21 mouse cellular contexts compared by ENCODE assay signal in the genomic region with DNA sequence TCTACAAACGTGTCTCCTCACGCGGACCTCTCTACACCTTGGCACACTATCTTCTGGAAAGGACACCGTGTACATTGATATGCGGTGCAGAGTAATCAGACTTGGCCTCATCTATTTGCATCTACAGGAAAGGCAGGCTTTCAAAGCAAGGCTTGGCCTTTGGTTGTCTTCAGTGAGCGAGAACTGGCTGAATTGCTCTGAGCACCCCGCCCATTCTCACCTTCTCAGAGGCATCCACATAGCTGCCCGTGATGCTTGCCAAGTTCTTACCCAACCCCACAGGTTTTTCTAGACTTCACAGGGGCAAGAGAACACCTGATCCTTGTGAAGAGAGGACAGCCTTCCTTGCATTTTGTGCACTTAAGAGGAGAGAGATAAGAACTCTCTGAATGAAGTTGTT. TPM values are rescaled to one million over a fixed set of nuclear protein-coding genes. Genes with fewer than 3 reads are reported as not detected.
A peak's percentile ranks its signal among the peaks of the same experiment; 100 is the strongest.
DNase-seq lines count a peak whose midpoint lies in the region; ATAC-seq and TF ChIP-seq lines count a peak whose summit lies in the region.
"Had no signal": no experiment of that assay in that cellular context is flagged by ENCODE, and none has a peak within 500 bp of the region (broad histone marks: within the 10 kb centered on the region; RNA-seq: fewer than 3 reads in every experiment).

No protein-coding gene starts in this region.

- peak; percentile 68 for TF ChIP-seq EP300 in stomach, postnatal 0 days (optimal IDR thresholded peaks at IDR 0.05)

- H3K4me3 ChIP-seq in lung, embryonic 16.5 days (ENCODE audit: low read length): no peak overlapping the region
- H3K4me3 ChIP-seq in stomach, postnatal 0 days (ENCODE audit: low read depth, low read length): no peak overlapping the region
- H3K4me3 ChIP-seq: forebrain, embryonic 12.5 days; heart, adult 2 months; heart, embryonic 15.5 days; hindbrain, embryonic 10.5 days had no signal

- no peaks in the 10 kb centered on the region for H3K27me3 ChIP-seq in lung, embryonic 16.5 days (ENCODE audit: control insufficient read depth, insufficient read depth, low read depth, low read length)
- no peaks in the 10 kb centered on the region for H3K27me3 ChIP-seq in stomach, postnatal 0 days (ENCODE audit: control insufficient read depth, insufficient read depth, low read length)
- H3K27me3 ChIP-seq: forebrain, embryonic 12.5 days; heart, embryonic 15.5 days had no signal

- 74% methylated on average over 8 of the region's 8 CpGs for WGBS in lung, embryonic 16.5 days
- 64% methylated on average over 8 of the region's 8 CpGs for WGBS in stomach, postnatal 0 days

- ATAC-seq in lung, embryonic 16.5 days (ENCODE audit: low read depth): 0 out of 2 replicates have a peak, but pooled peaks have one; percentile 18
- peak; percentile 61; the same call in 1 of the 2 replicates for ATAC-seq in stomach, postnatal 0 days (ENCODE audit: low FRiP score, low TSS enrichment)
- ATAC-seq: forebrain, embryonic 16.5 days had no signal

- no peak overlapping the region for H3K9ac ChIP-seq in lung, embryonic 16.5 days (ENCODE audit: low read length)
- no peak overlapping the region for H3K9ac ChIP-seq in stomach, postnatal 0 days (ENCODE audit: low read length)
- H3K9ac ChIP-seq: forebrain, embryonic 12.5 days; heart, embryonic 15.5 days; hindbrain, embryonic 14.5 days had no signal

- no peak overlapping the region for H3K4me2 ChIP-seq in lung, embryonic 16.5 days (ENCODE audit: low read depth, low read length)
- no peak overlapping the region for H3K4me2 ChIP-seq in stomach, postnatal 0 days (replicated peaks; ENCODE audit: low read depth)
- H3K4me2 ChIP-seq: forebrain, embryonic 12.5 days; heart, embryonic 11.5 days; heart, embryonic 15.5 days; hindbrain, embryonic 14.5 days had no signal

- H3K4me1 ChIP-seq in lung, embryonic 16.5 days (replicated peaks; ENCODE audit: control insufficient read depth, insufficient read depth, low read length): peaks cover 17% of the 10 kb centered on the region
- H3K4me1 ChIP-seq in stomach, postnatal 0 days (replicated peaks; ENCODE audit: control insufficient read depth, insufficient read depth): no peaks in the 10 kb centered on the region
- H3K4me1 ChIP-seq: forebrain, embryonic 12.5 days had no signal

- H3K27ac ChIP-seq in lung, embryonic 16.5 days (ENCODE audit: low read length): no peak overlapping the region
- H3K27ac ChIP-seq in stomach, postnatal 0 days (replicated peaks): peak overlapping the region; percentile 19
- H3K27ac ChIP-seq: forebrain, embryonic 12.5 days; heart, adult 2 months; heart, embryonic 15.5 days; hindbrain, embryonic 10.5 days; hindbrain, embryonic 14.5 days had no signal

- DNase-seq in lung, postnatal 4 days: no peak
- DNase-seq in ZHBTc4 (ENCODE audit: low read depth, low spot score): peak; percentile 9
- DNase-seq in fat pad, adult 2 months (ENCODE audit: extremely low read depth, low read depth, low spot score): peak; percentile 98
- DNase-seq in stomach, postnatal 0 days (ENCODE audit: low spot score): peak; percentile 45
- no peak for DNase-seq in cerebellum, postnatal 25 days
- no peak for DNase-seq in natural killer cell, adult 2 months (ENCODE audit: low spot score in 2 of 2)
- DNase-seq: adrenal gland, postnatal 10 days; cerebellum, adult 11-12 months; cerebellum, adult 9-10 months; cerebellum, postnatal 36 days; gastrocnemius, postnatal 10 days; heart, adult 2 months had no signal

- H3K36me3 ChIP-seq in lung, embryonic 16.5 days (ENCODE audit: control insufficient read depth, insufficient read depth, low read length): no peaks in the 10 kb centered on the region
- no peaks in the 10 kb centered on the region for H3K36me3 ChIP-seq in stomach, postnatal 0 days (ENCODE audit: control insufficient read depth, insufficient read depth, low read length)
- H3K36me3 ChIP-seq: forebrain, embryonic 12.5 days; G1E; heart, embryonic 15.5 days; hindbrain, embryonic 10.5 days had no signal

- no peak for TF ChIP-seq CTCF in stomach, postnatal 0 days (IDR thresholded peaks at IDR 0.05; ENCODE audit: low read depth)

- no peaks in the 10 kb centered on the region for H3K9me3 ChIP-seq in lung, embryonic 16.5 days (ENCODE audit: control insufficient read depth, low read length)
- H3K9me3 ChIP-seq in stomach, postnatal 0 days (ENCODE audit: control insufficient read depth, low read length): no peaks in the 10 kb centered on the region
- H3K9me3 ChIP-seq: forebrain, embryonic 12.5 days; G1E; heart, embryonic 15.5 days; hindbrain, embryonic 10.5 days had no signal

RNA-seq across cellular contexts. Expression of a gene that starts 3.2 kb away (rescaled TPM):
- polyA plus RNA-seq in lung, embryonic 16.5 days (2015; fragmentation: Nextera tagmentation; extraction: Ambion mirVana): 0.19 TPM in 1 of 2 replicates, not detected in the other
- 32.6 and 47.0 TPM in 2 replicates for polyA plus RNA-seq in stomach, postnatal 0 days (2015; fragmentation: Nextera tagmentation; extraction: Ambion mirVana)
- polyA plus RNA-seq: forebrain, embryonic 12.5 days; forebrain, embryonic 16.5 days; frontal cortex, adult 2 months; G1E; heart, adult 2 months; heart, embryonic 11.5 days; heart, embryonic 15.5 days; hindbrain, embryonic 10.5 days; hindbrain, embryonic 14.5 days had no signal

RNA-seq across cellular contexts. Expression of a gene that starts 31.7 kb away (rescaled TPM):
- 0.14 and 0.31 TPM in 2 replicates for polyA plus RNA-seq in lung, embryonic 16.5 days (2015; fragmentation: Nextera tagmentation; extraction: Ambion mirVana)
- 0.74 and 0.79 TPM in 2 replicates for polyA plus RNA-seq in stomach, postnatal 0 days (2015; fragmentation: Nextera tagmentation; extraction: Ambion mirVana)
- polyA plus RNA-seq: forebrain, embryonic 16.5 days; frontal cortex, adult 2 months; G1E had no signal

RNA-seq across cellular contexts. Expression of a gene that starts 49.1 kb away (rescaled TPM):
- 1,307 and 1,323 TPM in 2 replicates for polyA plus RNA-seq in lung, embryonic 16.5 days (2015; fragmentation: Nextera tagmentation; extraction: Ambion mirVana)
- polyA plus RNA-seq in stomach, postnatal 0 days (2015; fragmentation: Nextera tagmentation; extraction: Ambion mirVana): 134 and 155 TPM in 2 replicates
- polyA plus RNA-seq: G1E had no signal

Comparison
In these comparisons a context has a peak if more than half of its experiments do, and no peak if none do; other contexts are left out.
1. DNase-seq: peak in ZHBTc4 (single experiment), fat pad, adult 2 months (single experiment) and stomach, postnatal 0 days (single experiment); none in lung, postnatal 4 days (0 of 2), cerebellum, postnatal 25 days (0 of 2) and natural killer cell, adult 2 months (0 of 2).
2. RNA of a gene that starts 3.2 kb away (polyA plus RNA-seq): 32.6 to 47.0 TPM in stomach, postnatal 0 days; 0.19 TPM in lung, embryonic 16.5 days; every median in the first group is over 10 times any median in the second.